Mouse (Mus musculus) C2C12 (cell line): ENCODE data around the gene Thnsl2.

ENCODE experiments used
- CTCF ChIP-seq: IDR thresholded peaks from one replicate; pipeline ENCODE4 v1.5.1; 2011; ENCODE audit not compliant: control insufficient read depth, insufficient read depth, insufficient read length
- MYOG ChIP-seq: IDR thresholded peaks from one replicate; pipeline ENCODE4 v1.6.1; 2011; ENCODE audit not compliant: control insufficient read depth, insufficient read length; ENCODE audit errors: extremely low read depth

DNA sequence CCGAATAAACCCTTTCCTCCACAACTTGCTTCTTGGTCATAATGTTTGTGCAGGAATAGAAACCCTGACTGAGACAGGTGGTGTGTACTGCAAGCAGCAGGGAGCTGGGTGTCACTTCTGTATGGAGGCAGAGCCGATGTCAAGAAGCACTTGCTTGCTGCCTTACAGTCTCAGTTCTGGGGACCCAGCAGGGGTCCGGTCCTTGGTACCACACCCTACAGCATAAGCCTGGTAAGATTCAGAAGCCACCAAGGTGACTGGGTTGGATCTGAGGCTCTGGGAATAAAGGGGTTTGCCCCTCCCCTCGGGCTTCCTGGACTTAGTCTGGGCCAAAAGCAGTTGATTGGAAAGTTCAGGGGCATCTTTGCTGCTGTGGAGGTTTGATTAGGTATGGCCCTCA lies 9.2 kb upstream of the Thnsl2 start:
- TF ChIP-seq CTCF: no peak
- TF ChIP-seq MYOG: no peak
